8 mouse cellular contexts compared by ENCODE assay signal in the genomic region with DNA sequence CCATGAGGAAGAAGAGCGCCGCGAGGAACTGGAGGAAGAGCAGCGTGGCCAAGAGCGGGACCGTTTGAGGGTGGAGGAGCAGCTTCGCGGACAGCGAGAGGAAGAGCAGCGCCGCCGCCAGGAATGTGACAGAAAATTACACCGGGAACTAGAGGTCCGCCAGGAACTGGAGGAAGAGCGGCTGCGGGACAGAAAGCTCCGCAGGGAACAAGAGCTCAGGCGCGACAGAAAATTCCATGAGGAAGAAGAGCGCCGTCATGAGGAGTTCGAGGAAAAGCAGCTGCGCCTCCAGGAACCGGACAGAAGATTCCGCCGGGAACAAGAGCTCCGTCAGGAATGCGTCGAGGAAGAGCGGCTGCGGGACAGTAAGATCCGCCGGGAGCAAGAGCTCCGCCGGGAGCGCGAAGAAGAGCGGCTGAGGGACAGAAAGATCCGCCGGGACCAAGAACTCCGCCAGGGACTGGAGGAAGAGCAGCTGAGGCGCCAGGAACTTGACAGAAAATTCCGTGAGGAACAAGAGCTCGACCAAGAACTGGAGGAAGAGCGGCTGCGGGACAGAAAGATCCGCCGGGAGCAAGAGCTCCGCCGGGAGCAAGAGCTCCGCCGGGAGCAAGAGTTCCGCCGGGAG. TPM values are rescaled to one million over a fixed set of nuclear protein-coding genes. Genes with fewer than 3 reads are reported as not detected.
DNase-seq lines count a peak whose midpoint lies in the region; ATAC-seq lines count a peak whose summit lies in the region.

No protein-coding gene starts in this region.

- H3K9me3 ChIP-seq in embryonic facial prominence, embryonic 12.5 days, result no peaks in the 10 kb centered on the region
- no peaks in the 10 kb centered on the region for H3K9me3 ChIP-seq in hindbrain, embryonic 14.5 days (ENCODE audit: control insufficient read depth, low read length)
- no peaks in the 10 kb centered on the region for H3K9me3 ChIP-seq in limb, embryonic 11.5 days (ENCODE audit: control insufficient read depth, low read length)
- H3K9me3 ChIP-seq in midbrain, embryonic 13.5 days, result no peaks in the 10 kb centered on the region
- no peaks in the 10 kb centered on the region for H3K9me3 ChIP-seq in stomach, embryonic 15.5 days

- no peak for ATAC-seq in embryonic facial prominence, embryonic 12.5 days (ENCODE audit: insufficient number of reproducible peaks, insufficient read depth, low FRiP score, low TSS enrichment)
- ATAC-seq in hindbrain, embryonic 14.5 days (ENCODE audit: low FRiP score), result no peak
- no peak for ATAC-seq in limb, embryonic 11.5 days (ENCODE audit: insufficient number of reproducible peaks, low FRiP score, low TSS enrichment, low read depth)
- no peak for ATAC-seq in midbrain, embryonic 13.5 days
- no peak for ATAC-seq in stomach, embryonic 15.5 days (ENCODE audit: insufficient read depth, low FRiP score, low read depth)

- peak overlapping the region; percentile 19; the same call in 1 of the 2 replicates for H3K9ac ChIP-seq in embryonic facial prominence, embryonic 12.5 days
- H3K9ac ChIP-seq in hindbrain, embryonic 14.5 days, result 0 out of 2 replicates have a peak overlapping the region, but pooled peaks have one; percentile 4
- no peak overlapping the region for H3K9ac ChIP-seq in limb, embryonic 11.5 days (ENCODE audit: low read length)
- H3K9ac ChIP-seq in midbrain, embryonic 13.5 days (replicated peaks), result peak overlapping the region; percentile 53
- peak overlapping the region; percentile 32 for H3K9ac ChIP-seq in stomach, embryonic 15.5 days

- H3K36me3 ChIP-seq in embryonic facial prominence, embryonic 12.5 days, result no peaks in the 10 kb centered on the region
- H3K36me3 ChIP-seq in hindbrain, embryonic 14.5 days (replicated peaks; ENCODE audit: control insufficient read depth, insufficient read depth), result no peaks in the 10 kb centered on the region
- no peaks in the 10 kb centered on the region for H3K36me3 ChIP-seq in limb, embryonic 11.5 days (ENCODE audit: control insufficient read depth, insufficient read depth, low read length)
- no peaks in the 10 kb centered on the region for H3K36me3 ChIP-seq in midbrain, embryonic 13.5 days
- H3K36me3 ChIP-seq in stomach, embryonic 15.5 days, result no peaks in the 10 kb centered on the region

- peak overlapping the region; percentile 51 for H3K4me3 ChIP-seq in embryonic facial prominence, embryonic 12.5 days
- peak overlapping the region; percentile 50 for H3K4me3 ChIP-seq in hindbrain, embryonic 14.5 days (replicated peaks; ENCODE audit: low read length)
- H3K4me3 ChIP-seq in limb, embryonic 11.5 days (ENCODE audit: low read depth, low read length), result peak overlapping the region; percentile 39
- peak overlapping the region; percentile 65 for H3K4me3 ChIP-seq in midbrain, embryonic 13.5 days (replicated peaks)
- peak overlapping the region; percentile 58 for H3K4me3 ChIP-seq in stomach, embryonic 15.5 days (replicated peaks)

- H3K4me1 ChIP-seq in embryonic facial prominence, embryonic 12.5 days, result peaks cover 13% of the 10 kb centered on the region; the same call in 1 of the 2 replicates
- peaks cover 11% of the 10 kb centered on the region for H3K4me1 ChIP-seq in hindbrain, embryonic 14.5 days (replicated peaks; ENCODE audit: control insufficient read depth, insufficient read depth, low read length)
- 0 out of 2 replicates have a peak, but pooled peaks cover 8% of the 10 kb centered on the region for H3K4me1 ChIP-seq in limb, embryonic 11.5 days (ENCODE audit: control insufficient read depth, insufficient read depth, low read length)
- peaks cover 36% of the 10 kb centered on the region for H3K4me1 ChIP-seq in midbrain, embryonic 13.5 days (replicated peaks)
- peaks cover 21% of the 10 kb centered on the region for H3K4me1 ChIP-seq in stomach, embryonic 15.5 days

- peaks cover 33% of the 10 kb centered on the region for H3K27me3 ChIP-seq in embryonic facial prominence, embryonic 12.5 days
- peaks cover 61% of the 10 kb centered on the region for H3K27me3 ChIP-seq in hindbrain, embryonic 14.5 days (ENCODE audit: control insufficient read depth, insufficient read depth, low read length)
- peaks cover 34% of the 10 kb centered on the region for H3K27me3 ChIP-seq in limb, embryonic 11.5 days (ENCODE audit: control insufficient read depth, insufficient read depth, low read length)
- peaks cover 56% of the 10 kb centered on the region for H3K27me3 ChIP-seq in midbrain, embryonic 13.5 days
- peaks cover 4% of the 10 kb centered on the region; the same call in 1 of the 2 replicates for H3K27me3 ChIP-seq in stomach, embryonic 15.5 days (replicated peaks)

- peak; percentile 11 for DNase-seq in urinary bladder, postnatal 14 days (ENCODE audit: low spot score)
- no peak for DNase-seq in urinary bladder, adult 2 months (ENCODE audit: low spot score)
- DNase-seq in hindbrain, embryonic 14.5 days (ENCODE audit: low spot score), result peak; percentile 45
- peak; percentile 66 for DNase-seq in limb, embryonic 11.5 days (ENCODE audit: low spot score)
- DNase-seq in thymus, postnatal 14 days, result no peak

- H3K27ac ChIP-seq in embryonic facial prominence, embryonic 12.5 days, result no peak overlapping the region
- H3K27ac ChIP-seq in hindbrain, embryonic 14.5 days, result no peak overlapping the region
- no peak overlapping the region for H3K27ac ChIP-seq in limb, embryonic 11.5 days (replicated peaks; ENCODE audit: low read depth, low read length)
- H3K27ac ChIP-seq in midbrain, embryonic 13.5 days, result no peak overlapping the region
- no peak overlapping the region for H3K27ac ChIP-seq in stomach, embryonic 15.5 days

- WGBS in embryonic facial prominence, embryonic 12.5 days, result under 1% methylated on average over 54 of the region's 54 CpGs
- WGBS in hindbrain, embryonic 14.5 days, result 1% methylated on average over 54 of the region's 54 CpGs
- under 1% methylated on average over 54 of the region's 54 CpGs for whole genome bisulfite sequencing in limb, embryonic 11.5 days
- 1% methylated on average over 54 of the region's 54 CpGs for WGBS in midbrain, embryonic 13.5 days
- under 1% methylated on average over 54 of the region's 54 CpGs for WGBS in stomach, embryonic 15.5 days

- H3K4me2 ChIP-seq in embryonic facial prominence, embryonic 12.5 days (replicated peaks), result peak overlapping the region; percentile 81
- peak overlapping the region; percentile 98 for H3K4me2 ChIP-seq in hindbrain, embryonic 14.5 days (replicated peaks)
- H3K4me2 ChIP-seq in limb, embryonic 11.5 days (ENCODE audit: low read depth, severe bottlenecking), result peak overlapping the region; percentile 91
- peak overlapping the region; percentile 96 for H3K4me2 ChIP-seq in midbrain, embryonic 13.5 days (replicated peaks)
- H3K4me2 ChIP-seq in stomach, embryonic 15.5 days, result peak overlapping the region; percentile 97

RNA-seq across cellular contexts. Expression of gene Tchh, which starts 4.1 kb away (rescaled TPM):
- polyA plus RNA-seq in urinary bladder, adult 2 months (2012; rRNA removed), result 0.37 and 0.57 TPM in 2 replicates
- 0.65 and 0.76 TPM in 2 replicates for polyA plus RNA-seq in embryonic facial prominence, embryonic 12.5 days (2016; fragmentation: Nextera tagmentation; extraction: Ambion mirVana)
- polyA plus RNA-seq in hindbrain, embryonic 14.5 days (2014; fragmentation: Nextera tagmentation; extraction: Ambion mirVana), result 1.3 and 1.8 TPM in 2 replicates
- polyA plus RNA-seq in limb, embryonic 11.5 days (2014; fragmentation: Nextera tagmentation; extraction: Ambion mirVana), result 0.08 and 0.45 TPM in 2 replicates
- polyA plus RNA-seq in midbrain, embryonic 13.5 days (2015; fragmentation: Nextera tagmentation; extraction: Ambion mirVana), result 0.74 and 0.75 TPM in 2 replicates
- polyA plus RNA-seq in stomach, embryonic 15.5 days (2015; fragmentation: Nextera tagmentation; extraction: Ambion mirVana), result 1.5 and 1.6 TPM in 2 replicates

RNA-seq across cellular contexts. Expression of gene Tchhl1, which starts 22.3 kb away (rescaled TPM):
- not detected in 2 replicates for polyA plus RNA-seq in urinary bladder, adult 2 months (2012; rRNA removed)
- polyA plus RNA-seq in embryonic facial prominence, embryonic 12.5 days (2016; fragmentation: Nextera tagmentation; extraction: Ambion mirVana), result not detected in 2 replicates
- not detected in 2 replicates for polyA plus RNA-seq in hindbrain, embryonic 14.5 days (2014; fragmentation: Nextera tagmentation; extraction: Ambion mirVana)
- polyA plus RNA-seq in limb, embryonic 11.5 days (2014; fragmentation: Nextera tagmentation; extraction: Ambion mirVana), result not detected in 2 replicates
- polyA plus RNA-seq in midbrain, embryonic 13.5 days (2015; fragmentation: Nextera tagmentation; extraction: Ambion mirVana), result 0.09 TPM in 1 of 2 replicates, not detected in the other
- not detected in 2 replicates for polyA plus RNA-seq in stomach, embryonic 15.5 days (2015; fragmentation: Nextera tagmentation; extraction: Ambion mirVana)

RNA-seq across cellular contexts. Expression of gene Rptn, which starts 52.7 kb away (rescaled TPM):
- 0.69 and 0.96 TPM in 2 replicates for polyA plus RNA-seq in urinary bladder, adult 2 months (2012; rRNA removed)
- not detected in 2 replicates for polyA plus RNA-seq in embryonic facial prominence, embryonic 12.5 days (2016; fragmentation: Nextera tagmentation; extraction: Ambion mirVana)
- not detected in 2 replicates for polyA plus RNA-seq in hindbrain, embryonic 14.5 days (2014; fragmentation: Nextera tagmentation; extraction: Ambion mirVana)
- not detected in 2 replicates for polyA plus RNA-seq in limb, embryonic 11.5 days (2014; fragmentation: Nextera tagmentation; extraction: Ambion mirVana)
- polyA plus RNA-seq in midbrain, embryonic 13.5 days (2015; fragmentation: Nextera tagmentation; extraction: Ambion mirVana), result not detected in 2 replicates
- polyA plus RNA-seq in stomach, embryonic 15.5 days (2015; fragmentation: Nextera tagmentation; extraction: Ambion mirVana), result 1.2 and 6.0 TPM in 2 replicates

Comparison
In these comparisons a context has a peak if more than half of its experiments do, and no peak if none do; other contexts are left out.
1. DNase-seq: peak in urinary bladder, postnatal 14 days (single experiment), hindbrain, embryonic 14.5 days (single experiment) and limb, embryonic 11.5 days (single experiment); none in urinary bladder, adult 2 months (single experiment) and thymus, postnatal 14 days (single experiment).
2. Peak in every context shown above with its lines, with median percentiles within 50 percentile points of each other: H3K4me2 ChIP-seq and H3K4me3 ChIP-seq.